Mouse (Mus musculus) lung, postnatal 0 days (tissue): ENCODE data around the gene Syt14. TPM values are rescaled to one million over a fixed set of nuclear protein-coding genes. Genes with fewer than 3 reads are reported as not detected.
A peak's percentile ranks its signal among the peaks of the same experiment; 100 is the strongest.

Experiments
- ATAC-seq: fragments of 200-750 bp; cut with Nextera tagmentation; 2 replicates; pipeline ENCODE4 v1.8.0; 2017; ENCODE audit warnings: moderate library complexity
- DNase-seq: peaks from one replicate; pipeline ENCODE4 v3.0.0-alpha.2; 2016; ENCODE audit warnings: low spot score
- H3K27ac ChIP-seq: fragments of 300-500 bp; sonication (generic); 2 replicates; pipeline ENCODE4 v1.5.1; 2014; ENCODE audit warnings: antibody characterized with exemption, mild to moderate bottlenecking, low read length, mixed read lengths
- H3K27me3 ChIP-seq: fragments of 300-500 bp; sonication (generic); replicated peaks from 2 replicates; pipeline ENCODE4 v1.6.1; 2014; ENCODE audit warnings: low read length, mixed read lengths; ENCODE audit not compliant: insufficient read depth
- H3K36me3 ChIP-seq: fragments of 300-500 bp; sonication (generic); 2 replicates; pipeline ENCODE4 v1.6.1; 2014; ENCODE audit warnings: low read length, mixed read lengths; ENCODE audit not compliant: insufficient read depth
- H3K4me1 ChIP-seq: fragments of 300-500 bp; sonication (generic); 2 replicates; pipeline ENCODE4 v1.6.1; 2014; ENCODE audit warnings: antibody characterized with exemption, low read depth, low read length, mixed read lengths; ENCODE audit not compliant: insufficient read depth
- H3K4me2 ChIP-seq: fragments of 300-500 bp; sonication (generic); replicated peaks from 2 replicates; pipeline ENCODE4 v1.6.1; 2014; ENCODE audit warnings: low read depth, mild to moderate bottlenecking, low read length, moderate library complexity, mixed read lengths
- H3K4me3 ChIP-seq: fragments of 300-500 bp; sonication (generic); 2 replicates; pipeline ENCODE4 v1.5.1; 2014; ENCODE audit warnings: low read depth, low read length
- H3K9ac ChIP-seq: fragments of 300-500 bp; sonication (generic); replicated peaks from 2 replicates; pipeline ENCODE4 v1.6.1; 2014; ENCODE audit warnings: low read depth, mild to moderate bottlenecking
- H3K9me3 ChIP-seq: fragments of 300-500 bp; sonication (generic); 2 replicates; pipeline ENCODE4 v1.6.1; 2016; ENCODE audit warnings: low read length, mixed read lengths
- CTCF ChIP-seq: IDR thresholded peaks from 2 replicates; pipeline ENCODE4 v1.5.1; 2016; ENCODE audit warnings: antibody characterized with exemption, mild to moderate bottlenecking
- EP300 ChIP-seq: IDR thresholded peaks from 2 replicates; pipeline ENCODE4 v1.6.1; 2016; ENCODE audit warnings: antibody characterized with exemption, mild to moderate bottlenecking, control low read depth
- WGBS: fragments of 180-500 bp; shearing (Covaris S2); extraction: QIAGEN DNeasy Blood & Tissue Kit; methylation state at CpG from one replicate; pipeline ENCODE4 v1.1.7; 2014; 5-methylcytosine and 5-hydroxymethylcytosine counted together
- polyA plus RNA-seq: library from polyadenylated mRNA; unstranded; fragments of >200 nt; fragmentation: Nextera tagmentation; extraction: Ambion mirVana; gene quantifications from 2 replicates; pipeline ENCODE4 v1.2.1, GENCODE M21; 2015

The Syt14 gene
- polyA plus RNA-seq, 1 experiment from 2014 or later = 0.18 TPM

- Histone ChIP-seq H3K27ac (no peak overlapping the region), H3K27me3 (no peaks in the 10 kb centered on the region), H3K36me3 (no peaks in the 10 kb centered on the region), H3K9ac (no peak overlapping the region), H3K4me3 (no peak overlapping the region), H3K4me1 (no peaks in the 10 kb centered on the region), H3K4me2 (no peak overlapping the region), H3K9me3 (no peaks in the 10 kb centered on the region)
- ATAC-seq = no peak
- TF ChIP-seq CTCF = no peak
- TF ChIP-seq EP300 = no peak
- DNase-seq = no peak
- 80% methylated on average over 5 of the region's 5 CpGs for WGBS
These were observed 174.1 kb downstream of the Syt14 start for GRCm38 (mm10) chr1:192861305-192861960.

DNA sequence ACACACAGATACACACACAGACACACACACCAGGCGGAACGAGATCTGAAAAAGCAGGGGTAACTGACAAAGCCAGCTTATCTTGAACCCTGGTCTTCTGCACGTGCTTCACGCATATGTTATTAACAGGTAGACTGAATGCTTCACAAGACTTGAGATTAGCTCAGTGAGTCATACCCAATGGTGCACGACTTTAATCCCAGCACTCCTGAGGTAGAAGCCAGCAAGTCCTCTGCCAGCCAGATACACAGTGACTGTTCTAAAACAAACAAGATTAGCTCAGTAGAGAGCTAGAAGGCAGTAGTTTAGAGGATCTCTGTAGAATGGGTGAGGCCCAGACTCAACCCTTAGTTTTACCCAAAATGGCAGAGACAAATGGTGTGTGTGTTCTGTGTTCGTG is 175.3 kb downstream of the Syt14 start:
- Histone ChIP-seq H3K27me3 (no peaks in the 10 kb centered on the region), H3K4me3 (no peak overlapping the region), H3K27ac (no peak overlapping the region), H3K4me1 (no peaks in the 10 kb centered on the region), H3K4me2 (no peak overlapping the region), H3K9me3 (no peaks in the 10 kb centered on the region), H3K36me3 (no peaks in the 10 kb centered on the region), H3K9ac (no peak overlapping the region)
- DNase-seq (peak; percentile 53), ATAC-seq (peak; percentile 62)
- WGBS = 55% methylated on average over 6 of the region's 6 CpGs
- TF ChIP-seq EP300 (no peak), CTCF (no peak)

- DNase-seq (no peak), ATAC-seq (no peak)
- no peaks in the 10 kb centered on the region for H3K9me3 ChIP-seq
- no peaks in the 10 kb centered on the region; the same call in 1 of the 2 replicates for H3K4me1 ChIP-seq
- no peak overlapping the region for H3K27ac ChIP-seq
- 0 out of 2 replicates have a peak, but pooled peaks cover 3% of the 10 kb centered on the region for H3K27me3 ChIP-seq
- H3K4me2 ChIP-seq = no peak overlapping the region
- TF ChIP-seq CTCF = no peak
- no peak for TF ChIP-seq EP300
- no peaks in the 10 kb centered on the region for H3K36me3 ChIP-seq
- 78% methylated on average over 5 of the region's 5 CpGs for WGBS
- no peak overlapping the region for H3K9ac ChIP-seq
- no peak overlapping the region for H3K4me3 ChIP-seq
These were observed 178.0 kb downstream of the Syt14 start for GRCm38 (mm10) chr1:192857582-192857981.

DNA sequence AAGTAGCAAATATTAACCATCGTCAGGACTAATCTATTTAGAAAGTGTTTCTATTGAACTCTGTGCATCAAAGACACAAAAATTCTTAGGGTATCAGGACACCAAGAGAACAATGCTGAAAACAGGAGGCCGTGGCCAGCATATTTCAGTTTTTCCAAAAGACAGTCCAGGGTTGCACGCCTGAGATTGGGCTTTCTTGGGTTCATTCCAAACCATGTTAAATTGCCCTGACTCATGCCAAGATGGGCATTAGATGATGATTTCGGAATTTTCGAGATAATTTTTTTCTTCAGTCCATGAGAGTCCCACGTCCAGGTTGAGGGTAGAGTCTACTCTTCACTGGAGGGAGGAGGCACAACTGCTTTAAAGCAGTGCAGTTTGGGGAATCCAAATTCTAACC is 178.6 kb downstream of the Syt14 start:
- TF ChIP-seq EP300 = no peak
- no peak for TF ChIP-seq CTCF
- DNase-seq (no peak), ATAC-seq (no peak)
- no peaks in the 10 kb centered on the region for H3K9me3 ChIP-seq
- WGBS = 76% methylated on average over 6 of the region's 6 CpGs
- H3K4me1 ChIP-seq = no peaks in the 10 kb centered on the region; the same call in 1 of the 2 replicates
- no peak overlapping the region for H3K4me2 ChIP-seq
- no peak overlapping the region for H3K4me3 ChIP-seq
- no peak overlapping the region for H3K9ac ChIP-seq
- H3K36me3 ChIP-seq = no peaks in the 10 kb centered on the region
- H3K27me3 ChIP-seq = 0 out of 2 replicates have a peak, but pooled peaks cover 3% of the 10 kb centered on the region
- no peak overlapping the region for H3K27ac ChIP-seq

GRCm38 (mm10) chr1:192856411-192856810 is 179.2 kb downstream of the Syt14 start:
- Histone ChIP-seq H3K4me3 (no peak overlapping the region), H3K9me3 (no peaks in the 10 kb centered on the region), H3K36me3 (no peaks in the 10 kb centered on the region), H3K9ac (no peak overlapping the region), H3K27ac (no peak overlapping the region), H3K27me3 (0 out of 2 replicates have a peak, but pooled peaks cover 3% of the 10 kb centered on the region), H3K4me1 (peaks cover 5% of the 10 kb centered on the region), H3K4me2 (no peak overlapping the region)
- 35% methylated on average over 10 of the region's 10 CpGs for WGBS
- TF ChIP-seq EP300 (no peak), CTCF (no peak)
- no peak for ATAC-seq
- DNase-seq = no peak

DNA sequence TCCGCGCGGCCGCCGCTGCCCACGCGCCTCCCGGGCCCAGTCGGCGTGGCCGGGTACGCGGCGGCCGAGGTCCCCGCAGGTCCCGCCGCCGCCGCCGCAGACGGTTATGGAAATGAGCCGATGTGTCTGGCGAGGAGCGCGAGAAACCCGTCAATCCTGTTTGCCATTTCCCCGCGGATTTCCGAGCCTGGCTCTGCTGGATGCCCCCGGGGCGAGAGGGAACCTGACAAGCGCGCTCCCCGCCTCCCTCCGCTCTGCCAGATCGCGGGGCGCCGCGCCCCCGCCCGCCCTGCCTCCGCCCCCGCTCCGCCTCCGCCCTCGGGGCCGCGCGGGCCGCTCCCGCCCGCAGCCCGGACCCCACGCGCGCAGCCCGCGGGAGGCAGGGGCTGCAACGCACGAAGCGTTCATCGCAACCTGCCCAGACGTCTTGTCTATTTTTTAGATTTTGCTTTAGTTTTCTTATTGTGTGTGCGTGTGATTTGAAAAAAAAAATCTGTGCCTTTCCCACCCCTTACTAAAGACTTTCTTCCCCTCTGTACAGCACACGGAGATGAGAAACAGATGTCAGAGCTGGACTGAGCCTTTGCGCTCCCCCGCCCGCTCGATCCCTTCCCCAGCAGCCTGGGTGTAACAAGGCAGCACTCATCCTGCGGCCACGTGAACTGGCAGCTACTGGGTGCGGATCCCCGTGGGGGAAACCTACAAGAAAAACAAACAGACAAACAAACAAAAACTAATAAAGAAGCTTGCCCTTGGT is 179.9 kb downstream of the Syt14 start, which contains the start of gene Sertad4:
TSS of gene Sertad4 (minus strand) at position 283 of the 757 bp plus-strand sequence.
- peak; percentile 82 for DNase-seq
- Histone ChIP-seq H3K9me3 (no peaks in the 10 kb centered on the region), H3K36me3 (no peaks in the 10 kb centered on the region), H3K9ac (peak within 1 kb of the TSS; percentile 32; the same call in 1 of the 2 replicates), H3K4me1 (peaks cover 7% of the 10 kb centered on the region), H3K27me3 (0 out of 2 replicates have a peak, but pooled peaks cover 3% of the 10 kb centered on the region), H3K4me3 (peak within 1 kb of the TSS; percentile 71), H3K4me2 (peak within 1 kb of the TSS; percentile 99), H3K27ac (peak within 1 kb of the TSS; percentile 62)
- peak; percentile 68 for ATAC-seq
- under 1% methylated on average over 48 of the region's 75 CpGs for WGBS
- no peak for TF ChIP-seq EP300
- no peak for TF ChIP-seq CTCF
